Mouse (Mus musculus): Measurements from ENCODE around the gene Ptpn6. TPM values are rescaled to one million over a fixed set of nuclear protein-coding genes. Genes with fewer than 3 reads are reported as not detected.
A peak's percentile ranks its signal among the peaks of the same experiment; 100 is the strongest.

Gene Ptpn6
- total RNA-seq (2021) (10 to 100 TPM in 1 of 2 experiments, 1 to 10 TPM in 1; 6.5 to 11.2 TPM), polyA plus RNA-seq (2012; rRNA removed) (6.1 and 6.8 TPM in 2 replicates)
- long read RNA-seq, transcript Ptpn6-202 (16 exons, 2,219 nt), result major isoform, 6 of 11 reads
- long read RNA-seq, partial matches to known transcripts, result 3 of 11 reads
- long read RNA-seq, other reads (novel, unspliced or antisense), result 2 of 11 reads

DNA sequence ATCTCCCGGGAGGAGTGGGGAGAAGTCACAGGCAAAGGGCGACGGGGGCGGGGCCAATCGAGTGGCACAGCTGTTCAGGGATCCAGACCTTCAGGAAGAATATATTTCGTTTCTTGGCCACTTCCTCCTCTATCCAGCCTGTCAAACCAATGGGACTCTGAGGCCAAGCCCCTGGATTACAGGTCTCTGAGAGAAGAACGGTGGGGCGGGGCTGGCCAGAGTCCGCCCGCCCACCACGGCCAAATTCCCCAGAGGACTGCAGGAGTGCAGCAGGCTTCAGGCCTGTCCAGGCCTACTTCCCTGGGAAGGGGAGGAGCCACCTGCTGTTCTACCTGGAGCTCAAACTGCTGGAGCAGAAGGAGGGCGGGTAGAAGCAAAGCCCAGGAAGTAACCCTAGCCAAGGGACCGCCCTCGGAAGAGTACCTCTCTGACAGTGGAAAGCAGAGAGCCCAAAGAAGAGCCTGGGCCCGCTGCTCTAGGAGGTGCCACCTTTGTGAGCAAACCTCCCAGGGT lies at the start of gene Ptpn6:
TSS of gene Ptpn6 (minus strand) at position 204 of the 513 bp plus-strand sequence.
- no peak for DNase-seq

DNA sequence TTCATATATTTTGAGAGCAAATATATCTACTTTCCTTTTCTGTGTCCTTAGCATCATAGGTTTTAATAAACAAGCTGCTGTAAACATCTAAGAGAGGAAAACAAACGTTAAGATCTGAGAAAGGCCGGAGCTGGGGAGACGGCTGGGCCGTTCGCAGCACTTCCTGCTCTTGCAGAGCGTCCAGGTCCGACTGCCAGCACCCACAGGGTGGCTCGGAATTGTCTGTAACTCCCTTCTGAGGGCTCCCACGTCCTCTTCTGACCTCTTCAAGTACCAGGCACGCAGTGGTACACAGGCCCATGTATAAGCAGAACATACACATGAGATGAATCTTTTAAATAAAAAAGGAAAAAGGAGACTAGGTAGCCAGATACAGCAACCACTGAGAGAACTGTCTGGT lies 49.2 kb upstream of the Ptpn6 start:
- DNase-seq, result no peak

DNA sequence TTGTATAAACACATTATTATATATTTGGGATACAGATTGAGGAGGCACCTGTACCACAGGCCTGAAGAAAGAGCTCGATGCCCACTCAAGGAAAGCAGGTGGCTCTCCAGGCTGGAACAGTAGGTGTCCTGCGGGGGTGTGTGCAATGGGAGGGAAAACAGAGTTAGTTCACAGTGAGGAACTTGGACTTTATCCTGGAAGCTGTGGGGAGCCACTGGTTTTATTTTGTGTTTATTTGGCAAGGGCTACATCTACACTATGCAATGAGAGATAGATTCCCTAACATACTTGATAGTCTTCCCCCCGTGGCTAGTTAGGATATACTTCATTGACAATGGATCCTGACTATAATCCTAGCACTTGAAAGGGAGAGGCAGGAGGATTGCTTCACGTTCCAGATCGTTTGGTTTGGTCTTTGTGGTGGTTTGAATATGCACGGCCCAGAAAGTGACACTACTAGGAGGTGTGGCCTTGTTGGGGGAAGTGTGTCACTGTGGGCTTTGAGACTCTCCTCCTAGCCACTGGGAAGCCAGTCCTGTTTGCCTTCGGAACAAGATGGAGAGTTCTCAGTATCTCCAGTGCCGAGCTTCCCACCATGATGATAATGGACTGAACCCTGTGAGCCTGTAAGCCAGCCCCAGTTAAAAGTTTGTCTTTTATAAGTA lies 48.4 kb upstream of the Ptpn6 start:
- DNase-seq, result no peak

DNA sequence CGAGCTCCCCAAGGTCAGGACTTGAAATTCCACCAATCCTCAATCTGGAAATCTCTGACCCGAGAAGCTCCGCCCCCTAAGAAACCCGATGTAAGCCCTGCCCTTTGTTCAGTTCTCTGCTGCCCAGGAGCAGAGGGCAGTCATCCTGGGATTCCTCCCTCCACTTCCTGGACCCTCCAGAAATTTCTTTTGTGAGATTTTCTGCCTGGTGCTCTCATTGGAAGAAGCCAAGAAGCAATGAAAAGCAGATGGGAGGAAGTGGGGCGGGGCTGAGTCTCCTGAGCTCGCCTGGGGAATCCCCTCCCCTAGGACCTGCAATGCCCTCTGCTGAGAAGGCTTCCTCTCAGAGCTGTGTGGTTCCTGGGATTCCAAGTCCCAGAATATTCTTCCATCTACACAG lies 43.9 kb upstream of the Ptpn6 start:
- peak; percentile 24 for DNase-seq

DNA sequence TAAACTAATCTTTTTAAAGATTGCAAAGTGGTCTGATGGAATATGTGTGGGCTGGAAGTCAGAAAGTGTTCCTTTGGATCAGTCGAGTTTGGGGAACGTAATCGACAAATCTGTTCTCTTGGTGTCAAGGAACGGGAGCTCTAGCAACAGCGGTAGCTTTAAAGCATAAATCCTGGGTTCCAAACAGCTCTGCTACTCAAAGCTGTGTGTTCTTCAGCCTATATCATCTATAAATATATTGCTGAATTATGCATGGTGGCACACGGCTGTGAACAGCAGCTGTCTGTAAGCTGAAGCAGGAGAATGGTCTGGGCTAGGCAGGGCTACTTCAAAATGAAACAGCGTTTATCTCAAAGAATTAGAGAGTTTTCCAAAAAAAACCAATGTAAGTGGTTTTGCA lies 42.4 kb upstream of the Ptpn6 start:
- DNase-seq, result no peak

DNA sequence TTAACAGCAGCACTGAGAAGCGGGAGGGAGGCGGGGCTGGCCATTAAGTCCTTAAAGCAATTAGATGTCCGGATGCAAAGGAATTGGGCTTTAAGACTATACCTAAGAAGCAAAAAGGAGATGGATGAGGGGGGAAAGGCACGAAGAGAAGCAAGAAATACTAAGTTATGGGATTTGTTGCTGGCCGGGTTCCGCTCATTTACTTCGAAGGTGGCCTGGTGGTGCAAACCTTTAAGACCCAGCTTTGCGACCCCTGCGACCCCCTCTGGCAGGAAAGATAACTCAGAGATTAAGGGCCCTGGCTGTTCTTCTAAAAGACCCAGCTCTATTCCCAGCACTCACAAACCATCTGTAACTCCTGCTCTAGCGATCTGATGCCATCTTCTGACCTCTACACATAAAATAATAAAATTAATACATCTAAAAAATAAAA lies 41.5 kb upstream of the Ptpn6 start:
- DNase-seq, result no peak

DNA sequence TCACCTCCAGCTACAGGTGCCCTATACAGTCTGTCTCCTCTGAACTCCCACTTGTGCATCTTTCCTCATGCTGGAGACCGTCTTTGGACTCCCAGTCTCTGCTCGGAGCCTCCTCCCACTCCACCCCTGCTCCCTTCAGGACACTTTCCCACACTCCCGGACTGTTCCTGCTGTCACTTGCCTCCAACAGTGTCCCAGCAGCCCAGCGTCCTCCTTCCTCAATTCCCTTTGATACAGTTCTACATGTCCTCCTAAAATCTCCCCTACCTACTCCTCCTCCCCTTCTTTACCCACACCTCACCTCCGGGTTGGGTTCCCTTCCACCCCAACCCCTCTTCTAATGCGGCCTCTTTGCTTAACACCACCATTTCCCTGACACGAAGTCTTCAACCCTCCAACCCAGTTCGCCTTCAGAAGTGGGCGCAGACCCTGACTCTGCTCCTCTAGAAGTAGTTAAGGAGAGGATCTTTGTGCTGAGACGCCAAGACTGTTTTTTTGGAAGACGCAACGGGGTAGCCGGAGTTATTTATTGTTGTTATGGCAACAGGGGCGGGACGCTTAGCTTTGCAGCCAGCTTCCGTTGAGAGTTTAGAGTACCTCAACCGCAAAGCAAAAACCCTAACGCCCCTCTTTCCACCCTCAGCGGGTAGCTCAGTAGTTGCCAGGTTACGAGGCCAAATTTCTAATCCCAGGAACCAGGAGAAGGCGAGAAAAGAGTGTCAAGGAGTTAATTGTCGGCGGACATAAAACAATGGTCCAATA lies 40.9 kb upstream of the Ptpn6 start, which contains the start of gene Lrrc23:
TSS of gene Lrrc23 (minus strand) at position 506 of the 762 bp plus-strand sequence.
- DNase-seq, result peak; percentile 69

DNA sequence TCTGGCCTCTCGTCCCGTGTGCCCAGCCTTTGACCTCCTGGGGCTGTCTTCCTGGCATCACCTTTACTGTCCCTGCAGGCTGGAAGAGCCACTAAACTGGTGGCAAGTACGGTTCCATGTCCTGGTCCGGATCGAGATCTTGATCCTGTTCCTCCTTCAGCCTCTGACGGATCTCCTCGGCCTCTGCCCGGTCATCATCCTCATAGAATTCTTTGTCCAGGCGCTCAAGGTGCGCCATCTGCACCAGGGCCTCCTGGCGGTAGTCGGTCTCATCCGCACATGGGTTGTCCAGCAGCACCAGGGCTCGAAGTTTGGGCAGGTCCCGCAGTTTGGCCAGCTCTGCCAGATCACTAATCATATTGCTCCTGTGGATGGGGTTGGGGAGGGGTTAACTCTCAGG lies 32.0 kb upstream of the Ptpn6 start:
- no peak for DNase-seq

DNA sequence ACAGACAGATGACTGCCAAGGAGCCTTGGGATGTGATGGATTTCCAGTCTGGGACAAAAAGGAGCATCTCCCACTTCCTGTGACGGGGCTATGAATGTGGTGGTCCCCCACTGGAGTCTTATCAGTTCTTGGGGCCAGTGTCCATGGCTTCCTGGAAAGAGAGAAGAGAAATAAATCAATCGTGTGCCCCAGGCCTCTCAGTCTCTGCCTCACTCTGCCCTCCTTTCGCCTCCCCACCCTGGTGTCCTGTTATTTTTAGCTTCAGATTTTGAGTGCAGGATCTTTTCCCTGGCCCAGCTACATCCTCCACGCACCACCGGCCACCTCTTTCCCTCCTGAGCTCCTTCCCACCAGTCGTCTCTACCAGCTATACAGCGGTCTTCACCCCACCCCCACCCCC lies 31.5 kb upstream of the Ptpn6 start:
- no peak for DNase-seq

DNA sequence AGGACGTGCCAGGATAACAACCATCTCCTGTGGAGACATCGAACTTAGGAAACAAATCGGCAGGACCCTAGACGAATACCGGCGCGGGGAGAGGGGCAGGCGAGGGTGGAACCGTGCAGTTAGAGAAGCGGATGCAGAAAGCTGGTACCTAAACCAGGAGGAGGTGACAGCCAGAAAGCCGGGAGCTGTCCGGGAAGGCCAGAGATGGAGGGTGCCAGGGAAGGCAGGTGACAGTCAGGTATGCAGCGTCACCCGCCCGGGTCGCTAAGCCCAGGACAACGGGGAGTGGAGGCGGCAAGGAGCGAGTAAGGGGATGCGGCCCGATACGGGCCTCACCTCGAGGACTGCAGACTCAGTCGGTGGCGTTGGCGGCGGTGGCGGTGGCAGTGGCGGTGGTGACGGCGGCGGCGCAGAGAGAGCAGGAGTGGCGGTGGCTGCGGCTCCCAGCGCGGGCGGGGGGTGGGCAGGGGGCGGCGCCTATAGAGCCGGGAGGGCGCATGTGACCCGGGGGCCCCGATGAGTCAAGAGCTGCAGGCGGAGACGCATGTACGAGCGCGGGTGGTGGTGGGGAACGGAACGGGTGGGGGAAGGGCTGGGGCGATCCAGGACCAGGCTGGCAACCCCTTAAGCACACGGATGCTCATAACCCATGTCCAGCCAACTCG lies 30.7 kb upstream of the Ptpn6 start, which contains the start of gene Eno2:
TSS of gene Eno2 (minus strand) at position 573 of the 665 bp plus-strand sequence.
- peak; percentile 63 for DNase-seq

DNA sequence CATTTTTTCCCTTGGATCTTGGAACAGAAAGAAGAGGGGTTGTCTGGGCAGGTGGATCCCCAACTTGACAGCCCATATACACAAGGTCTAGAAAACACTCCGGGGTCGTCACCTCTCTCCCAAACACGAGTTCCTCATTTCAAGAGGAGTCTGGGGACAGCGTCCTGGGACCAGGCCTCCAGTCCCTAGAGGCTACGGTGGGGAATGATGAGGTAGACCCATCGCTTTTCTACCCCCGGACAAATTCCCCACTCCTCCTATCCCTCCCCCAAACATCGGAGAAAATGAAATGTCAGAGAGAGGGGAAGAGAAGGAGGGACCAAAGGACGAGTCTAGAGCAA lies 30.2 kb upstream of the Ptpn6 start:
- no peak for DNase-seq

DNA sequence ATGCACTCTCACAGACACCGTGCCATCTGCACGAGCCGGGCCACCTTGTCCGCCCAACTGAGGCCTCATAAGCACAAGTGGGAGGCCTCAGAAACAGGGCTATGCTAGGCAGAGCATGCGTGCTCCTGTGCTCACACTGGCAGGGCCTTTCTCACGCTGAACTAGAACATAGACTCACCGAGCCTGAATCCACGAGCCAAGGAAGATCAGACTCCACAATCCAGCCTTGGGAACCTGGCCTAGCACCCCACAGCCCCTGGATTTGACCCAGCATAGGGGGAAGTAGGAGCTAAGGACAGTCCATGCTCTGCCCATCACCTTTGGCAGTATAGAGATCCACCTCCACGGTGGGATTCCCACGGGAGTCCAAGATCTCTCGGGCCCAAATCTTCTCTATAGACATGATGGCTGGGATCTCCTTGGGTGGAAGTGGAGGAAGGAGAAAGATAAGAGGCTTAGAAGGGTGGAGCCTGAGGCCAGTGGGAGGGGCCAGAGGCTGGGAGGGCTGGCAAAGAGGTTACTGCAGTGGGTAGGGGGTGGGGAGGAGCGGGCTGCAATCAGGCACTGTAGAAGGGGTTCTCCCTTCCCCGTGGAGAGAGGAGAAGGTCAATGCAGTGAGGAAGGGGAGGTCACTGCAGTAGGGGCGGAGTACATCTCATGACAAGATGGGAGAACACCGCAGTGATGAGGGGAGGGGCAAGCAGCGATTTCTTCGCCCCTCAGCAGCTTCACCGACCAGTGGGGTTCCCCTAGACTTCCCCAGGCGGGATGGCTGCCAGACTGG lies 29.6 kb upstream of the Ptpn6 start:
- DNase-seq, result no peak

DNA sequence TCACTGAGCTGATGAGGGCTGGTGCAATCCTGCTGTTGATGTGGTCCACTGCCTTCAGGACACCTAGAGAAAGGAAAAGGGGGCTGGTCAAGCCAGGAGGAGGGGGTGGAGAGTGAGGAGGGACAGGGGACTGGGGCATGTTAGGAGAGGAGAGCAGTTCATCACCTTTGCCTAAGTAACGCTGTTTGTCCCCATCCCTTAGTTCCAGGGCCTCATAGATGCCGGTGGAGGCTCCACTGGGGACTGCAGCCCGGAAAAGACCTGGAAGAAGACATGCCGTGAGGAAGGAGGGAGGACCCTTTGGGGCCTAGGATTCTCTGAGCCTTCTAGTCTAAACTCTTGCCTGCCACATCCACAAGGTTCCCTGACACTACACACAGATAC lies 29.0 kb upstream of the Ptpn6 start:
- no peak for DNase-seq

DNA sequence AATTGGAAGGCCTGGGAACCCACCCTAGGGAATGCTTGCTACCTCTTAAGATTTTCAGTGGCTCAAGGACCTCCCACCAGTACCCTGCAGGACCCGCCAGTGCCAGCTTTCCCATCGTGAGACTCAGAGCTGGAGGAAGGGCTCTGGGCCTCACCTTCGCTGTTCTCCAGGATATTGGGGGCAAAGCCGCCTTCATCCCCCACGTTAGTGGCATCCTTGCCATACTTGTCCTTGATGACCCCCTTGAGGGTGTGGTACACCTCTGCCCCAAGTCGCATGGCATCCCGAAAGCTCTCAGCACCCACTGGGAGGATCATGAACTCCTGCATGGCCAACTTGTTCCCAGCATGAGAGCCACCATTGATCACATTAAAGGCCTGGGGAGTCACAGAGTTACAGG lies 27.4 kb upstream of the Ptpn6 start:
- no peak for DNase-seq

DNA sequence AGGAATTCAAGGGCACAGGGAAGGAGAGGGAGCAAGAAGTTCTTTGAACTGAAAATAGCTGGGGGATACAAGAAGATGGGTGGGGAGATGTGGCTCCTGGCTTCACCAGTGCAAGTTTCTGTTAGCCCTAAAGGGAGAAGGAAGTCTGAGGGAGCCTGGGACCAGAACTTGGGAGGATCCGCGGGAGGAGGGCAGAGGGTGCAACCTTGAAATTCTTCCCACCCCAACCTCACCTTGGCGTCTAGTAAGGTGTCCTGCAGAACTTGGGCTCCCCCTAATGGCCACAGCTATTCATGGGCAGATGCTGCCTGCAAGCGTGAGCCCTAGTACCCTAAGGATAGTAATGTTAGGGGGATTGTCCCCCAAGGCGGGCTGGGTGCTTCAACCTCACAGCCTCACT lies 20.7 kb upstream of the Ptpn6 start:
- peak; percentile 86 for DNase-seq

DNA sequence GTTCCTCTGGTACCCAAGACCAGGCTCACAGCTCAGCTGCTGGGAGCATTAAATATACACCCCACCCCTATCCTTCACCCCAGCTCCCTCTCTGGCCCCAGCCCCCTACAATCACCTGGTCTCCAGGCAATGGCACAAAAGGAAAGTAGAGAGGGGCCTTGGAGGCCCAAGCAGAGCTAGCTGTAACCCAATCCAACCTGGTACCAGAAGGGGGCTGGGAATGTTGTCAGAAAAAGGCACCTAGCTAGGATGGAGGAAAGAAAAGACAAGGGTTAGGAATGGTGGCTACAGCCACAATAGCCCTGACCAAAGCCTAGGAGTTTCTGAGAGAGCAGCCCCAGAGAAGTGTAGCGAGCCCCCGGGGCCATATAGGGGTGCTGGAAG lies 20.3 kb upstream of the Ptpn6 start:
- DNase-seq, result no peak

DNA sequence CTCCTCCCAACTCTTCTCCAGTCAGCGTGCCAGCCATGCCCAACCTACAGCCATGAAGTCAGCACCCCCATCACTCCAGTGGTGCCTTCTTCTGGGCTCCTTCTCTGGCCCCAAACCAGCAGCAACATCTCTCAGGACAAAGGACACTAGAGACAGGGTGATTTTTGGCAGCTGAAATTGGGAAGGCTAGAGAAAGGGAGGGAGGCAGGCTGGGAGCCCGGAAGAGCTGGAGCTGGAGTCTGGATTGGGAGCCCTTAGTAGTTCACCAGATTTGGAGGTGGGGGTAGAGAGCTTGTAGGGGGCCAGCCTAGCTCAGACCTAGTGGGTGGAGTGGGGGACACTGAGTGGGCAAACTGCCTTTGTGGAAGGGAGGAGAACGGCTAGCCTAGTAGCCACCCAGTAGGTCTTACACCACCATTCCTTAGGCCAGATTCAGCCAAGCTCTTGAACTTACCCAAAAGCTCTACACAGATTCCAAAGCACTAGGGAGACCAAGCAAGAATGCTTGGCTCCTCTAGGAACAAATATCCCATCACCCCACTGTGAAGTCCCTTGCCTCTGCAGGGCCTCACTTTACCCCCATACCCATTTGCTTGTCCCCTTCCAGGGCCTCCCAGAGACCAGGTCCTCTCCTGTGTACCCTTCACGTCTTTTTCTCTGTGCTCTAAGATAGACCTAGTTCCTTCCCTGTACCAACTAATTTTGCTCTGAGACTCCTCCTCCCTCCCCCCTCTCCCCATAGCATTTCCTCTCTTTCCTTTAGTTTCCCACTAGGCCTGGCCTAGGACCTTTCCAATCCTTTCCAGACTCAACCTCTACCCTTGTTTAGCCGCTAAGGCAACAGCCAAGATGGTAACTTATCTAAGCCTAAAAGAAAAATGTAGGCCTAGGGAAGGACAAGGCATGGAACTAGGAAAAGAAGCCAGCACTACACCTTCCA lies 19.7 kb upstream of the Ptpn6 start:
- peak; percentile 73 for DNase-seq

DNA sequence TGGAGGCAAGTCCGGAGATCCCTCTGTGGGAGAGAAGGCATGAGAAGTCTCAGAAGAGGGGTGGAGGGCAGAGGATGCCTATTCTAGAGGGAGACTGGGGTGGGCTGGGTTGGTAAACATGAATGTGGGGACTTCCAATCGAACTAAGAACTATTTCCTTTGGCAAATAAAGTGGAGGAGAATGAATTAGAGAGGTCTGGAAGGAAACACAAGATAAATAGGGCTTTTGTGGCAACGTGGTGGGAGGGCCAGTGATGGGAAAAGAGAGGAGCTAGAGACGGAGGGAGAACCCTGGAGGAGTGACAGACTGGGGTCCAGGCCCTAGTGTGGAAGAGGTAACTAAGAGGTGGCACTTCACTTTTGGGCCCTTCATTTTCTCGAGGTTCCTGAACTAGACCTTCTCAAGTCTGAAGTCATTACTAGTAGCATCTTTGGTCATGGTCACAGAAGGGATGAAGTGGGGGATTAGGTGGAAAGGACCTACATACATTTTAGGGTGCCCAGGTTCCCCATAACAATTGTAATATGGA lies 18.9 kb upstream of the Ptpn6 start:
- DNase-seq, result no peak

DNA sequence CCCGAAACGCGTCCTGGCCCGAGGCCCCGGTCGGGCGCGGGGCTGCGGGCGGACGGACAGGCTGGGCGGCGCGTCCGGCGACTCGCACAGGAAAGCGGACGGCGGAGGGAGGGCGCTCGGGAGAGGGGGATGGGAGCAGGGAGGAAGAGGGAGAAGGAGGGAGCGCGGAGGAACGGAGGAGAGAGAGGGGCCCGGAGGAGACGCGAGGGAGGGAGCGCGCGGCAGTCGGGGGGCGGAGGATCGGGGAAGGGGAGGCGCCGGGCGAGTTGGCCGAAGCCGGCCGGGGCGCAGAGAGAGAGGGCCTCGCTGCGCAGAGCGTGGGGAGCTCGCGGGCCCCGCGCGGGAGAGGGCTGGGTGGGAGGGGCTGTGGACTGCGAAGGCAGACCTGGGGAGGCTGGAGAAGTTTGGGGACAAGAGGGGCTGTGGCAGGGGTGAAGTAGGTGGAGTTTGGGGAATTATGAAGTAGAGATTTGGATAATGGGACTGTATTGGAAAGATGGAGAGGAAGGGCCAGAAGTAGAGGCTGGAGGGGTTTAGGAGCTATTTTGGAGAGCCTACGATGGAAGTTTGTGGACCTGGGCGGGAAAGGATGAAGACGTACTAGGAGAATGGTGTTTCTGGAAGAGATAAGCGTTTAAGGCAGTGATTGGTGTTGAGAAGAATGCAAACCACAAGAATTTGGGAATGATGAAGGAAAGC lies 18.3 kb upstream of the Ptpn6 start:
- peak; percentile 92 for DNase-seq

Data from adrenal gland, adult 2 months (tissue).